Mouse (Mus musculus) v-Abl transformed pro-B cells (cell line): ENCODE data around the gene Lrwd1.
"Not testable (repeated sequence)": the region's sequence is repeated elsewhere in the genome, so short reads cannot be mapped to it uniquely, and the experiment has no call there.

Experiments
- in situ Hi-C, 2 experiments: fragments of 400-800 bp; cut with MboI; formaldehyde crosslinking; loops; one replicate each; pipeline ENCODE4 v1.15.1; 2025; ENCODE audit not compliant: unreplicated experiment in 2 of 2

The Lrwd1 gene

DNA sequence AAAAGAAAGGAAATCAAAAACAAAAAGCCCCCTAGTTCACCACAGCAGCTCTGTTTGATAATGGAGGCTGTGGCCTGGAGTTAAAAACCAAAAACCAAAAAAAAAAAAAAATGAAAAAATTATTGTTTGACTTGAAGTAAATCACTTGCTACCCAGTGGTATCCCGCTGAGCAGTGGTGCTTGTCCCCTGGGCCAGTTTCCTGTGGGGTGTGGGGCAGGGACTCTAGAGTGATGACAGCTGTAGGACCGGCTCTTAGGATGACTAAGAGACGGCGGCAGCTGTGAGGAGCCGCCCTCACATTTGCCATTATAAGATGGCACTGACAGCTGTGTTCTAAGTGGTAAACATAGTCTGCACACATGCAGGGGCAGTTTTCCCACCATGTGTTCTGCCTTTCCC, 19.5 kb upstream of the Lrwd1 start:
- in situ Hi-C loops = loop anchor here in 1 of 2 experiments (25.0 kb wide), 1 partner anchor 2007 kb away; the partner anchor contains the start of genes Ap4m1, Cops6, Mcm7 and Zfp113

DNA sequence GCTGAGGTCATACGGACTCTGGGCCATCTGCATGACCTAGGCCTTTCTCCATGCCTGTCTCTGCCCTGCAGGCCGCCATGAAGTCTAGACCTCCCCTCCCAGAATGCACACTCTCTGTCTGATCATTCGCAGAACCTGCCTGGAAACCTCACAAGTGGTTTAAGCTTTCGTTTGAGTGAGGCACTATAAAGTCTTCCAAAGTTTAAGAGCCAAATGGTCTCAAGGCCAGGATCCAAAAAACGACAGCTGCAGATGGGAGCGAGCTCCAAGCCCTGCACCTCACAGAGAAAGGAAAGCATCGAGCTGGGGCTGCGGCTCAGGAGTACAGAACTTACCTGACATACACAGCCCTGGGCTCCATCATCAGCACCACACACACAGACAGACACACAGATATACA, 16.5 kb upstream of the Lrwd1 start:
- in situ Hi-C loops = loop anchor here in 1 of 2 experiments (25.0 kb wide), 1 partner anchor 2010 kb away; the partner anchor contains the start of genes Ap4m1, Cops6, Mcm7 and Zfp113

GRCm38 (mm10) chr5:136149134-136149576, 13.3 kb upstream of the Lrwd1 start:
- in situ Hi-C loops = not testable (repeated sequence)

DNA sequence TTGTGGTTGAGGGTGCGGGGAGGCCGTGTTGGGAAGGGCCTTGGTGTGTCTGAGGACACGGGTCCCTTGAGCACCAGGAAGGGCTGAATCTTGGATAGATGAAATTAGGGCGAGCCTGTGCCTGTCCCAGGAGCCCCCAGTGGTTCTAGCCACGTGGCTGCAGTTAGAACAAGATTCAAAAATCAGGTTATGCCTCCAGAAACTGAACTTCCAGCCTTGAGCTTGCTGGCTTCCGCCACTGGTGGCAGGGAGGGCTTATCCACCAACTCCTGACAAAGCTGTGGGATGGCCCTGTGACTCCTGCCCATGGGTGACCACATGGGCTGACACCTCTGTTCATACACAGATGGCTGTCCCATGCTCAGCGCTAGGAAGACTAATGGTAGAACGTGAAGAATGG, 11.8 kb upstream of the Lrwd1 start:
- in situ Hi-C loops = no loop called here

GRCm38 (mm10) chr5:136146936-136147335, 11.1 kb upstream of the Lrwd1 start:
- in situ Hi-C loops = no loop called here

DNA sequence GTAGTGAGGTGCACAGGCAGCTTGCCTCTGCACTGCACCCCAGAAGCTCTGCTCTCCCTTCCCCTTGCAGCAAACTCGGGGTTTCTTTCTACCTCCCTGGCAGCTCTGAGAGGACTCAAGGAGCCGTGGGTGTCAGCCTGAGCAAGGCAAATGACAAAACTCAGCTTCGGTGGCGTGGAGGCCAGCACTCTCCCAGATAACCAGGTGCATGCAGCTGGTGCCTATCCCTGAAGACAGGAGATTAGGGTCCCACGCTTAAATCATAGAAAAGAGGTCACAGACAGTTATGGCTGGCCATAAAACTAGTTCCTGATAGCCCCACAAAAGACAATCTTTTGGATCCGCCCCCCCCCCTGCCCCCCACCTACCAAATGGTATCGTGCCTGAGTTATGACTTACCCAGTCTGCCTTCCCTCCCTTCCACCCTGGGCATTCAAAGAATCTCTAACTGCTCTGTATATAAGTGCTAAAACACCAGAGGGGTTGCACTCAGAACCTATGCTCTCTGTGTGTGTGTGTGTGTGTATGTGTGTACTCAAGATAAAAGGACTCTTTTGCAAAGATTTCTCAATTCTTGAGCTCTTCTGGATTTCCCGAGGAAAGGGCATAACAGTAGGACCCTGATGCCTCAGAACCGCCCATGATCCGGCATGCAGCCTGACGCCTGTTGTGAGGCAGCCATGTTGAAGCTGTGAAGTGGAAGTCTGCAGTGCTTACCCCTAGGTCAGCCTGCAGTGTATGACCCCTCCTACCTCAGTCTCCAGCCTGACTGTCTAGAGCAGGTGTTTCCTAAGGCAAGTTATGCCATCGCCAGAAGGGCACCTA, 8.9 kb upstream of the Lrwd1 start:
- in situ Hi-C loops = loop anchor here in 1 of 2 experiments (5.0 kb wide), 1 partner anchor 32 kb away; no protein-coding TSS in a partner anchor

DNA sequence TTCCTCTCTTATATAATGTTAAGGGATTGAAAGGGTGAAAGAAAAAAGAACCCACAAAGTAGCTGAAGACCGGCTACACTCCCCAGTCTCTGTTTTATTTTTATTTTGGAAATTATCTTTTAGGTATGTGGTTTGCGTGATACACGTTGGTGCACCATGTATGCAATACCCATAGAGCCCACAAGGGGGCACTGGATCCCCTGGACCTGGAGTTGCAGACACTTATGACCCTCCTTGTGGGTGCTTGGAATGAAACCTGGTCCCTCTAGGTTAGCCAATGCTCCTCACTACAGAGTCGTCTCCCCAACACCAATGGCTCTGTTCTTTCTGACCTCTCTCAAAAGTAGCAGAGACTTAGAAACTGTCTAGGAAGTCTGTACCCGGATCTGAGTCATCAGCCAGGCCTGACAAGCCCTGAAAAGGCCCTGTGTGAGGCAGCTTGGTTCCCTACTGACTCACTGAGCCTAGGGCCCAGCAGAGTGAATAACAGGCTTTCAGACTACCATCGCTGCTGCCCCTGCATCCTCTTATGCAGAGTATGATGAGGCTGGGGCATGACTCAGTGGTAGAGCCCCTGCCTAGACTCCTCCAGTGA, 7.4 kb upstream of the Lrwd1 start:
- in situ Hi-C loops = loop anchor here in 1 of 2 experiments (5.0 kb wide), 1 partner anchor 34 kb away; no protein-coding TSS in a partner anchor

DNA sequence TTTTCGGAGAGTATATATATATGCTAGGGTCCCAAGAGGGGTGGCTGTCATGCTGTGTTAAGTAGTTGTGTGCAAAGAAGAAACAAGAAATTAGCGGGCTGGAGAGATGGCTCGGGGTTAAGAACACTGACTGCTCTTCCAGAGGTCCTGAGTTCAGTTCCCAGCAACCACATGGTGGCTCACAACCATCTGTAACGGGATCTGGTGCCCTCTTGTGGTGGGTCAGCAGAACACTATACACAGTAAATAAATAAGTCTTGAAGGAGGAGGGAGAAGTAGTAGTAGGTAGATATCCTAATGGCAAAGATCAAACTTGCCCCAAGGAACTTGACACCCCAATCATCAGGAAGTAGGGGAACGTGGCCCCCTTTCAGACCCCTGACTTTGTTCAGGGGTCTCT, 6.9 kb upstream of the Lrwd1 start:
- in situ Hi-C loops = loop anchor here in 1 of 2 experiments (5.0 kb wide), 1 partner anchor 35 kb away; no protein-coding TSS in a partner anchor

- in situ Hi-C loops = loop anchor here in 1 of 2 experiments (5.0 kb wide), 1 partner anchor 37 kb away; no protein-coding TSS in a partner anchor
Measured at GRCm38 (mm10) chr5:136140057-136140482, 4.2 kb upstream of the Lrwd1 start.

DNA sequence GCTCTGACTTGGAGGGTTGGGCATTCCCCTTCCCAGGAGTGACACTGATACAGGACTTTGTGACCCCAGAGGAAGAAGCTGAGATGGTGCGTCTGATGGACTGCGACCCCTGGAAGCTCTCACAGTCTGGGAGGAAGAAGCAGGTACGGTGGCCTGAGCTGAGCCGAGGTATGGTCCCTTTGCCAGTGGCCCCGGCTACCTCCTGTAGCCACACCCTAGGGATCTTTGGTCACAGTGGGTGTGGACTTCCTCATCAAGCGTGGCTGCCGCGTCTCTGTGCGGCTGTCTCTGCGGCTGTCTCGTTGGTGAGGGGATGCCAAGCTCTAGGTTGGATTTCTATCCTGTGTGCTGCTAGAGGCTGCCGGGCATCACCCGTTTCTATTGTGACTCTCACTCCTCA, 3.5 kb upstream of the Lrwd1 start:
- in situ Hi-C loops = loop anchor here in 1 of 2 experiments (5.0 kb wide), 3 partner anchors 48 to 157 kb away; partner anchors contain the start of gene Zp3

DNA sequence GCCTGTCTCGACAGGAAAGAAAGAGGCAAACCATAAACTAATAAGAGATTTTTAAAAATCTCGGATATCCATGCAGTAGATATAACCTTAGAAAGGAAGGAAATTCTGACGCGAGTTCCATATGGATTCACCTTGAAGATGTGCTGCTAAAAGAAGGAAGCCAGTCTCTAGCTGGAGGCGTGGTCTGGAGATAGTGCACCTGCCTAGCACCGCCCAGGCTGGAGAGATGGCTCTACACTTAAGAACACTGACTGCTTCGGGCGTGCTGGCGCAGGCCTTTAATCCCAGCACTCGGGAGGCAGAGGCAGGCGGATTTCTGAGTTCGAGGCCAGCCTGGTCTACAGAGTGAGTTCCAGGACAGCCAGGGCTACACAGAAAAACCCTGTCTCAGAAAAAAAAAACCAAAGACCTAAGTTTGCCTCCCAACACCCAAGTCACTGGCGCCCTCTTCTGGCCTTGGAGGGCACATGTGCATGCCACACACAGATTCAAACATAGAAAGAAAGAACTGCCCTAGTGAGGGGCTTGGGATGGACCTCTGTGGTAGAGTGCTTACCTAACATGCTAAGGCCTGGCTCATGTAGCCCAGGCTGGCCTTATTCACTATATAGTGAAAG, 1.9 kb upstream of the Lrwd1 start:
- in situ Hi-C loops = loop anchor here in 1 of 2 experiments (5.0 kb wide), 3 partner anchors 50 to 155 kb away; partner anchors contain the start of gene Zp3

GRCm38 (mm10) chr5:136136292-136136990, 567 bp upstream of the Lrwd1 start:
- in situ Hi-C loops = loop anchor here in 1 of 2 experiments (5.0 kb wide), 3 partner anchors 51 to 154 kb away; partner anchors contain the start of gene Zp3

- in situ Hi-C loops = loop anchor here in 1 of 2 experiments (10.0 kb wide), 1 partner anchor 133 kb away; no protein-coding TSS in a partner anchor
Measured at GRCm38 (mm10) chr5:136122165-136122564, 13.7 kb downstream of the Lrwd1 start.

DNA sequence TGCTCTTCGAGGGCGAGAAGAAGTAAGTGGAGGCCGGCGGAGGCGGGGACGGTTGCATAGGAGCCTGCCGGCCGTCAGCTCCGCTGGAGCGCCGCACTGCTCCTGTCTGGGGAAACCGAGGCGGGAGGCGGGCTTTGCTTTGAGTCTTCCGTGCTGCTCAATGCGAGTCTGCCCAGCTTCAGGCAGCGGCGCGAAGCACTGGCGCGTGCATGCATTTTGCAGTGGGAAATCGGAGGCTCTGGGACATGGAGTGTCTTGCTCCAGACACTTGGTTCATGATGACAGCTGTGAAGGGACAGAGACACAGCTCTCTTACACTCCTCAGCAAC, 19.1 kb downstream of the Lrwd1 start:
- in situ Hi-C loops = no loop called here

GRCm38 (mm10) chr5:136115891-136116783, 19.7 kb downstream of the Lrwd1 start, which contains the start of gene Polr2j:
TSS of gene Polr2j (plus strand) at chr5:136116631.
- in situ Hi-C loops = no loop called here

- in situ Hi-C loops = not testable (repeated sequence)
Measured at GRCm38 (mm10) chr5:136113546-136113945, 22.3 kb downstream of the Lrwd1 start.

GRCm38 (mm10) chr5:136109042-136109441, 26.8 kb downstream of the Lrwd1 start:
- in situ Hi-C loops = loop anchor here in 1 of 2 experiments (10.0 kb wide), 1 partner anchor 646 kb away; no protein-coding TSS in a partner anchor

- in situ Hi-C loops = loop anchor here in 1 of 2 experiments (10.0 kb wide), 1 partner anchor 646 kb away; no protein-coding TSS in a partner anchor
Measured at GRCm38 (mm10) chr5:136108486-136108885, 27.4 kb downstream of the Lrwd1 start.

- in situ Hi-C loops = loop anchor here in 1 of 2 experiments (10.0 kb wide), 1 partner anchor 650 kb away; no protein-coding TSS in a partner anchor
Measured at GRCm38 (mm10) chr5:136104511-136104910, 31.4 kb downstream of the Lrwd1 start.
